Mouse (Mus musculus): Measurements from ENCODE around the gene Usp29. TPM values are rescaled to one million over a fixed set of nuclear protein-coding genes. Genes with fewer than 3 reads are reported as not detected.
"Not testable (repeated sequence)": the region's sequence is repeated elsewhere in the genome, so short reads cannot be mapped to it uniquely, and the experiment has no call there.

The Usp29 gene
- polyA plus RNA-seq, 1 experiment from 2014 or later: 16.2 TPM

- 70% methylated on average over 10 of the region's 10 CpGs for WGBS
- H3K27me3 ChIP-seq: no peaks in the 10 kb centered on the region
- H3K4me1 ChIP-seq: peaks cover 31% of the 10 kb centered on the region
- no peaks in the 10 kb centered on the region for H3K36me3 ChIP-seq
- no peak overlapping the region for H3K27ac ChIP-seq
- ATAC-seq (ENCODE audit: insufficient number of reproducible peaks, insufficient read depth, low FRiP score, low TSS enrichment): no peak
- no peak overlapping the region for H3K4me3 ChIP-seq
- no peaks in the 10 kb centered on the region for H3K9me3 ChIP-seq
- H3K4me2 ChIP-seq (replicated peaks): no peak overlapping the region
- H3K9ac ChIP-seq: no peak overlapping the region
Observed at GRCm38 (mm10) chr7:6855613-6856405, 125.4 kb downstream of the Usp29 start.

DNA sequence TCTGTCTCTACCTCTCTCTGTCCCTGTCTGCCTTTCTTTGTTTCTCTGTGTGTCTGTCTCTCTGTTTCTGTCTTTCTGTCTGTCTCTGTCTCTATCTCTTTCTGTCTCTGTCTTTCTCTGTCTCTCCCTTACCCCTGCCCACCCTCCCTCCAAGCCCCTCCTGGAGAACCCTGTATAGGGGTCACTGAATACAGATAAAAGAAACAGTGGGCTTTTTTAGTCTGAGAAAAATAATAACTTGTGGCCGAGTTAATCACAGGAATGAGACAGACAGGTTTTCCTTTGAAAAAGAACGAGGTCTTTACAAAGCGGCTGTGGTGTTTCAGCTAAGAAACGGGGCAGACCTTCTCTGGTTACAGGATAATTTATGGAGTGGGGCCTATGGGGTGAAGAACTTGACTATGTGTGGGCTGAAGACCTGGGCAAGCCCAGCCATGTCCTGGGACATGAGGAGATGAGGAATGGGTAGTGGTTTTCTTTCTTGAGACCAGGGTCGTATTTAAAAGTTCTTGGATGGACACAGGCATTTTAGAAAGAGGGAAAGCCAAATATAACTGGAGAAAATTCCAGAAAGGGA is 128.4 kb downstream of the Usp29 start:
- no peak for ATAC-seq (ENCODE audit: insufficient number of reproducible peaks, insufficient read depth, low FRiP score, low TSS enrichment)
- H3K27me3 ChIP-seq: no peaks in the 10 kb centered on the region
- peak overlapping the region; percentile 89 for H3K27ac ChIP-seq
- H3K4me2 ChIP-seq (replicated peaks): no peak overlapping the region
- H3K4me1 ChIP-seq: peaks cover 23% of the 10 kb centered on the region
- no peaks in the 10 kb centered on the region for H3K9me3 ChIP-seq
- no peak overlapping the region for H3K9ac ChIP-seq
- no peaks in the 10 kb centered on the region for H3K36me3 ChIP-seq
- H3K4me3 ChIP-seq: no peak overlapping the region
- WGBS: 19% methylated on average over 5 of the region's 5 CpGs

- peak overlapping the region; percentile 21; the same call in 1 of the 2 replicates for H3K4me2 ChIP-seq (replicated peaks)
- peaks cover 23% of the 10 kb centered on the region for H3K4me1 ChIP-seq
Observed at GRCm38 (mm10) chr7:6860689-6861088, 130.3 kb downstream of the Usp29 start.

DNA sequence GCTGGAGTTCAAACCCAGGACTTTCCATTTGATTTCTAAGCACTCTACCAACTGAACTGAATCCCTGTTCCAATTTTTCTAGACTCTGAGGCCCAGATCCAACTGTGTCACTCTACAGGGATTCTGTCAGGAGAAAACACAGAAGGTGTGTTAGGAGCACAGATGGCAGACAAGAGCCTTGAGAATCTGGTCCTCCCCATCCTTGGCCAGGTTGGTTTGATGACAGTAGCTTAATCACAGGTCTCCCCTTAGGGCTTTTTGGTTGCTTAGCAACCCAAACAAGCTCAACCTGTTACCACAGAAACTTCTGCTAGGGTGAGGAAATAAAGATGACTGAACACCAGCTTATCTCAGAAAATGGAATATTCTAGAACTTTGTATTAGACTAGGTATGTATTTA is 136.0 kb downstream of the Usp29 start:
- Histone ChIP-seq H3K4me3 (no peak overlapping the region), H3K36me3 (no peaks in the 10 kb centered on the region), H3K9ac (no peak overlapping the region), H3K4me2 (replicated peaks) (no peak overlapping the region), H3K27me3 (no peaks in the 10 kb centered on the region), H3K27ac (no peak overlapping the region), H3K4me1 (no peaks in the 10 kb centered on the region), H3K9me3 (no peaks in the 10 kb centered on the region)
- ATAC-seq (ENCODE audit: insufficient number of reproducible peaks, insufficient read depth, low FRiP score, low TSS enrichment): no peak; the same call in 1 of the 2 replicates

More at GRCm38 (mm10) chr7:6860689-6861088, 130.3 kb downstream of the Usp29 start:
- H3K9me3 ChIP-seq: no peaks in the 10 kb centered on the region
- no peaks in the 10 kb centered on the region for H3K27me3 ChIP-seq
- 8% methylated on average over 6 of the region's 6 CpGs for WGBS
- ATAC-seq (ENCODE audit: insufficient number of reproducible peaks, insufficient read depth, low FRiP score, low TSS enrichment): peak; percentile 43; the same call in 1 of the 2 replicates
- H3K36me3 ChIP-seq: no peaks in the 10 kb centered on the region
- no peak overlapping the region for H3K9ac ChIP-seq
- no peak overlapping the region for H3K4me3 ChIP-seq
- H3K27ac ChIP-seq: no peak overlapping the region

GRCm38 (mm10) chr7:6868831-6869230 is 138.5 kb downstream of the Usp29 start:
- Histone ChIP-seq H3K4me1 (no peaks in the 10 kb centered on the region), H3K36me3 (no peaks in the 10 kb centered on the region), H3K4me3 (no peak overlapping the region), H3K4me2 (replicated peaks) (no peak overlapping the region), H3K27me3 (no peaks in the 10 kb centered on the region), H3K27ac (no peak overlapping the region), H3K9me3 (no peaks in the 10 kb centered on the region), H3K9ac (no peak overlapping the region)
- no peak for ATAC-seq (ENCODE audit: insufficient number of reproducible peaks, insufficient read depth, low FRiP score, low TSS enrichment)
- WGBS: 75% methylated on average over 3 of the region's 3 CpGs

DNA sequence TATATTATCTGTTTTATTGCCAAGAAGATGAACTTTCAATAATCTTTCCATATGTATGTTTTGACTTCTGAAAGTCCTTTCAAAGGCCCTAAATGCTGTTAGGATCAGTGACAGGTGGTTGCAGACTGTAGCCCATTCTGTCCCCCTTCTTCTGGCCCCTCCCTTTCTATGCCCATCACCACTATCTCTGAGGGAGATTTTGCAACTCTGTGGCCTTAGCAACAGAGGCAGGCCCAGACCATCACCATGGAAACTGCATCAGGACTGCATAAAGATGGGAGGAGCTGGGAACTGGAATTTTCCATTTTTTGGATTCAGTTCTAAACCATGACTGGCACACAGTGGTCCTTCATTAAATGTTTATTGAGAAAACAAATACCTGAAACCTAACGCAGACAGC is 139.2 kb downstream of the Usp29 start:
- Histone ChIP-seq H3K4me2 (replicated peaks) (no peak overlapping the region), H3K9ac (no peak overlapping the region), H3K4me1 (no peaks in the 10 kb centered on the region), H3K36me3 (no peaks in the 10 kb centered on the region), H3K9me3 (no peaks in the 10 kb centered on the region), H3K4me3 (no peak overlapping the region), H3K27me3 (no peaks in the 10 kb centered on the region), H3K27ac (no peak overlapping the region)
- 63% methylated on average over 1 of the region's 1 CpGs for WGBS
- ATAC-seq (ENCODE audit: insufficient number of reproducible peaks, insufficient read depth, low FRiP score, low TSS enrichment): no peak

DNA sequence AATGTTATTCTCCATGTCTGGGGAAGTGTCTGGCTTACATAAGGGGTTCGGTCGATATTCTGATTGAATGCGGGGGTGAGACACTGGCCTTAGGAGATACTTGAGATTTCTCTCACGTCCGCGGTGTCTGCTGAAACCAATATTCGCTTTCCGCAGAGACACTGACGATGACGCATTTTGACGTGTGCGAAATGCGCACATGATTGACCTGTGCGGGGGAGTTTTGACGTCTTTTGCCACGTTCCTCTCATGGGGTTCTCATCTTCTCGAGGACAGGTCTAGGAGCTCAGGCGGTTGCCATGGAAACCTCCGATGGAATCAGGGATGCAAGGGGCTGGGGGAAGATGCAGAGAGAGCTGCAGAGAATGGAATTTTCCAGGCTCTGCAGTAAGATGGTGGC is 144.1 kb downstream of the Usp29 start:
- WGBS: 69% methylated on average over 19 of the region's 19 CpGs
- Histone ChIP-seq H3K27me3 (no peaks in the 10 kb centered on the region), H3K9me3 (no peaks in the 10 kb centered on the region), H3K9ac (no peak overlapping the region), H3K4me1 (no peaks in the 10 kb centered on the region), H3K36me3 (no peaks in the 10 kb centered on the region), H3K27ac (no peak overlapping the region), H3K4me2 (replicated peaks) (no peak overlapping the region), H3K4me3 (no peak overlapping the region)
- no peak for ATAC-seq (ENCODE audit: insufficient number of reproducible peaks, insufficient read depth, low FRiP score, low TSS enrichment)

- no peak overlapping the region for H3K4me2 ChIP-seq (replicated peaks)
- 50% methylated on average over 1 of the region's 1 CpGs for WGBS
- H3K9me3 ChIP-seq: no peaks in the 10 kb centered on the region
- H3K4me3 ChIP-seq: no peak overlapping the region
- no peak overlapping the region for H3K27ac ChIP-seq
- no peaks in the 10 kb centered on the region for H3K4me1 ChIP-seq
- ATAC-seq (ENCODE audit: insufficient number of reproducible peaks, insufficient read depth, low FRiP score, low TSS enrichment): no peak
- no peak overlapping the region for H3K9ac ChIP-seq
- no peaks in the 10 kb centered on the region for H3K27me3 ChIP-seq
- H3K36me3 ChIP-seq: no peaks in the 10 kb centered on the region
Observed at GRCm38 (mm10) chr7:6878202-6878601, 147.8 kb downstream of the Usp29 start.

- H3K9ac ChIP-seq; H3K4me2 ChIP-seq (replicated peaks); H3K4me3 ChIP-seq; ATAC-seq (ENCODE audit: insufficient number of reproducible peaks, insufficient read depth, low FRiP score, low TSS enrichment); H3K27me3 ChIP-seq; H3K9me3 ChIP-seq; H3K4me1 ChIP-seq; H3K27ac ChIP-seq; H3K36me3 ChIP-seq: not testable (repeated sequence)
- 94% methylated on average over 3 of the region's 3 CpGs for WGBS
Observed at GRCm38 (mm10) chr7:6878849-6879248, 148.5 kb downstream of the Usp29 start.

- ATAC-seq (ENCODE audit: insufficient number of reproducible peaks, insufficient read depth, low FRiP score, low TSS enrichment): no peak
- 81% methylated on average over 11 of the region's 11 CpGs for WGBS
Observed at GRCm38 (mm10) chr7:6879512-6880164, 149.3 kb downstream of the Usp29 start.

DNA sequence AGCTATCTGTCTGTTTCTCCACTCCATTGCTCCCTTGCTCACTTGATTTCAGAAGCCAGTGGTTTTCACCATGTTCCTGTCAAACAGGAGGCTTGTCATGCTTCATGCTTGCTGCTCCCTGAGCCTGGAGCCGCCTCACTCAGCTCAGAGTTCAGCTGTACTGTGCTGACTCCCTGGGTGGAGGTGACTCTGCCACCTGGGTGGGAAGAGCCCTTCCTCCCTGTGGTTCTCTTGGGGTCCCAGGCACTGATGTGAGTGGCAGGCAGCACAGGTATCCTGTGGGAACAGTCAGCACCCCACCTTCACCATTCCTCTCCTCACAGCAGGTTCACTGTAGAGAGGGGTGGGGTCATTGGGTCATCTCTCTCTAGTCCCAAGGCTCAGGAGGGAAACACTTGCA is 150.5 kb downstream of the Usp29 start:
- WGBS: 80% methylated on average over 1 of the region's 1 CpGs
- not testable (repeated sequence) for H3K4me3 ChIP-seq; H3K27me3 ChIP-seq; H3K36me3 ChIP-seq; H3K9ac ChIP-seq; H3K9me3 ChIP-seq; H3K4me1 ChIP-seq; ATAC-seq (ENCODE audit: insufficient number of reproducible peaks, insufficient read depth, low FRiP score, low TSS enrichment); H3K4me2 ChIP-seq (replicated peaks); H3K27ac ChIP-seq

More at GRCm38 (mm10) chr7:6879512-6880164, 149.3 kb downstream of the Usp29 start:
- H3K4me2 ChIP-seq (replicated peaks): no peak overlapping the region
- no peaks in the 10 kb centered on the region for H3K36me3 ChIP-seq
- no peak overlapping the region for H3K4me3 ChIP-seq
- H3K9me3 ChIP-seq: no peaks in the 10 kb centered on the region
- H3K4me1 ChIP-seq: no peaks in the 10 kb centered on the region
- H3K27ac ChIP-seq: no peak overlapping the region
- H3K9ac ChIP-seq: no peak overlapping the region
- no peaks in the 10 kb centered on the region for H3K27me3 ChIP-seq

DNA sequence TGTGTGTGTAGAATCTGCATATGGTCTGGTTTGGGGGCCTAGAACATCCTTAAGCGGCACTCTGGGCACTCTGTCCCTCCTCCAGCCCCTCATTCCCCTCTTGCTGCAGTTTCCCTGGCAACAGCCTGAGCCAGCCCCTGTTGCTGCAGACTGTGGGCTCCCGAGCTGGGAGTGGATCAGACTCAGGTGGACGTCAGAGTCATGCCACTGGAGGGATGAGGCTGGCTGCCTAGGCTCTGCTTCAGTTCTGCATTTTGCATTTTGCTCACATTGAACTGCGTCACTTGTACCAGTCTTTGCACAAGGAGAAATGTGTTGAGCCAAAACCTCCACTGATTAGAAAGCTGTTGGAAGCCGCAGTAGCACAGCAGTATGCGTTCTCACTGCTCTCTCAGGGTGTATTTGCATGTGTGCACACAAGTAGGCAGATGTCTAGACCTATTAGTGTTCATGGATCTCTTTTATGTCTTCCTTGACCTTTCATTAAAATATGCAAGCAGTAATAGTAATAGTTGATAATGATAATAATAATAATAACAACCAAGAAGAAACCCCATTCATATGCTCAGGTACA is 151.2 kb downstream of the Usp29 start:
- H3K4me1 ChIP-seq: no peaks in the 10 kb centered on the region
- H3K9ac ChIP-seq: no peak overlapping the region
- no peak overlapping the region for H3K4me3 ChIP-seq
- 45% methylated on average over 6 of the region's 6 CpGs for WGBS
- ATAC-seq (ENCODE audit: insufficient number of reproducible peaks, insufficient read depth, low FRiP score, low TSS enrichment): no peak
- no peak overlapping the region for H3K27ac ChIP-seq
- H3K36me3 ChIP-seq: no peaks in the 10 kb centered on the region
- no peaks in the 10 kb centered on the region for H3K9me3 ChIP-seq
- no peak overlapping the region for H3K4me2 ChIP-seq (replicated peaks)
- H3K27me3 ChIP-seq: no peaks in the 10 kb centered on the region
